Mouse (Mus musculus) liver, postnatal 0 days (tissue): ENCODE measurements around the gene Cmtm1. TPM values are rescaled to one million over a fixed set of nuclear protein-coding genes. Genes with fewer than 3 reads are reported as not detected.
"Not testable (repeated sequence)": the region's sequence is repeated elsewhere in the genome, so short reads cannot be mapped to it uniquely, and the experiment has no call there.

ENCODE experiments used
- ATAC-seq: fragments of 200-750 bp; cut with Nextera tagmentation; 2 replicates; pipeline ENCODE4 v1.8.0; 2017; ENCODE audit warnings: mild to moderate bottlenecking, moderate library complexity
- DNase-seq: peaks from one replicate; pipeline ENCODE4 v3.0.0-alpha.2; 2016
- H3K27ac ChIP-seq: fragments of 300-500 bp; sonication (generic); 2 replicates; pipeline ENCODE4 v1.5.1; 2014; ENCODE audit warnings: antibody characterized with exemption, moderate library complexity, mild to moderate bottlenecking, low read depth
- H3K27me3 ChIP-seq: fragments of 300-500 bp; sonication (generic); 2 replicates; pipeline ENCODE4 v1.6.1; 2014; ENCODE audit warnings: low read length, control low read depth, mixed read lengths; ENCODE audit not compliant: insufficient read depth
- H3K36me3 ChIP-seq: fragments of 300-500 bp; sonication (generic); replicated peaks from 2 replicates; pipeline ENCODE4 v1.6.1; 2014; ENCODE audit warnings: mild to moderate bottlenecking, control low read depth, low read length, moderate library complexity, mixed read lengths; ENCODE audit not compliant: insufficient read depth
- H3K4me1 ChIP-seq: fragments of 300-500 bp; sonication (generic); 2 replicates; pipeline ENCODE4 v1.6.1; 2014; ENCODE audit warnings: antibody characterized with exemption, mild to moderate bottlenecking, control low read depth; ENCODE audit not compliant: insufficient read depth
- H3K4me2 ChIP-seq: fragments of 300-500 bp; sonication (generic); 2 replicates; pipeline ENCODE4 v1.6.1; 2014; ENCODE audit warnings: low read depth, mild to moderate bottlenecking, low read length, moderate library complexity, mixed read lengths
- H3K4me3 ChIP-seq: fragments of 300-500 bp; sonication (generic); 2 replicates; pipeline ENCODE4 v1.5.1; 2014; ENCODE audit warnings: low read depth, low read length
- H3K9ac ChIP-seq: fragments of 300-500 bp; sonication (generic); replicated peaks from 2 replicates; pipeline ENCODE4 v1.6.1; 2014; ENCODE audit warnings: mild to moderate bottlenecking, moderate library complexity
- H3K9me3 ChIP-seq: fragments of 300-500 bp; sonication (generic); 2 replicates; pipeline ENCODE4 v1.6.1; 2016; ENCODE audit warnings: mild to moderate bottlenecking, control low read depth, low read length, mixed read lengths
- CTCF ChIP-seq: sonication (generic); IDR thresholded peaks from 2 replicates; pipeline ENCODE4 v1.5.1; 2016; ENCODE audit warnings: antibody characterized with exemption, low read depth
- EP300 ChIP-seq: IDR thresholded peaks from 2 replicates; pipeline ENCODE4 v1.6.1; 2016; ENCODE audit warnings: antibody characterized with exemption, low read depth, mild to moderate bottlenecking
- WGBS: fragments of 180-500 bp; shearing (Covaris S2); extraction: QIAGEN DNeasy Blood & Tissue Kit; methylation state at CpG from one replicate; pipeline ENCODE4 v1.1.7; 2014; ENCODE audit not compliant: insufficient replicate concordance; 5-methylcytosine and 5-hydroxymethylcytosine counted together
- polyA plus RNA-seq: library from polyadenylated mRNA; unstranded; fragments of >200 nt; fragmentation: Nextera tagmentation; extraction: Ambion mirVana; gene quantifications from 2 replicates; pipeline ENCODE4 v1.2.1, GENCODE M21; 2015

Cmtm1 gene
- polyA plus RNA-seq, 1 experiment from 2014 or later = not detected

DNA sequence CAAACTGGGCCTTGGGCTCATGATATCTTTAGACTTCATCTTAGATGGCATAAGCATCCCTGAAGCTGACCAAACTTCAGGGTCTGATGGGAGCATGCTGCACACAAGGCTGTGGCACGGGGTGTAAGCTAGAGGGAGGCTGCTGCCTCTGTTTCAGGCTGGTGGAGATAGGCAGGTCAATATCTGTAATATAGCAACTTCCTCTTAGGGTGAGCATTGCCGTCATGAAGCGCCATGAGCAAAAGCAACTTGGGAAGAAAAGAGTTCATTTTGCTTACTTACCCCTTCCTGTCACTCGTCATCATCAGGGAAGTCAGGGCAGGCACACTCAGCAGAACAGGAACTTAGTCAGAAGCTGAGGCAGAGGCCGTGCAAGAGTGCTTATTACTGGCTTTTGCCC lies 23.8 kb upstream of the Cmtm1 start:
- no peak for TF ChIP-seq CTCF
- no peak for TF ChIP-seq EP300
- ATAC-seq = peak; percentile 59
- H3K9ac ChIP-seq = no peak overlapping the region
- 28% methylated on average over 5 of the region's 5 CpGs for WGBS
- 0 out of 2 replicates have a peak, but pooled peaks cover 2% of the 10 kb centered on the region for H3K4me1 ChIP-seq
- H3K4me3 ChIP-seq = no peak overlapping the region
- no peak overlapping the region for H3K4me2 ChIP-seq
- H3K36me3 ChIP-seq = no peaks in the 10 kb centered on the region
- peak overlapping the region; percentile 24; the same call in 1 of the 2 replicates for H3K27ac ChIP-seq
- DNase-seq = no peak
- H3K9me3 ChIP-seq = no peaks in the 10 kb centered on the region
- no peaks in the 10 kb centered on the region for H3K27me3 ChIP-seq

DNA sequence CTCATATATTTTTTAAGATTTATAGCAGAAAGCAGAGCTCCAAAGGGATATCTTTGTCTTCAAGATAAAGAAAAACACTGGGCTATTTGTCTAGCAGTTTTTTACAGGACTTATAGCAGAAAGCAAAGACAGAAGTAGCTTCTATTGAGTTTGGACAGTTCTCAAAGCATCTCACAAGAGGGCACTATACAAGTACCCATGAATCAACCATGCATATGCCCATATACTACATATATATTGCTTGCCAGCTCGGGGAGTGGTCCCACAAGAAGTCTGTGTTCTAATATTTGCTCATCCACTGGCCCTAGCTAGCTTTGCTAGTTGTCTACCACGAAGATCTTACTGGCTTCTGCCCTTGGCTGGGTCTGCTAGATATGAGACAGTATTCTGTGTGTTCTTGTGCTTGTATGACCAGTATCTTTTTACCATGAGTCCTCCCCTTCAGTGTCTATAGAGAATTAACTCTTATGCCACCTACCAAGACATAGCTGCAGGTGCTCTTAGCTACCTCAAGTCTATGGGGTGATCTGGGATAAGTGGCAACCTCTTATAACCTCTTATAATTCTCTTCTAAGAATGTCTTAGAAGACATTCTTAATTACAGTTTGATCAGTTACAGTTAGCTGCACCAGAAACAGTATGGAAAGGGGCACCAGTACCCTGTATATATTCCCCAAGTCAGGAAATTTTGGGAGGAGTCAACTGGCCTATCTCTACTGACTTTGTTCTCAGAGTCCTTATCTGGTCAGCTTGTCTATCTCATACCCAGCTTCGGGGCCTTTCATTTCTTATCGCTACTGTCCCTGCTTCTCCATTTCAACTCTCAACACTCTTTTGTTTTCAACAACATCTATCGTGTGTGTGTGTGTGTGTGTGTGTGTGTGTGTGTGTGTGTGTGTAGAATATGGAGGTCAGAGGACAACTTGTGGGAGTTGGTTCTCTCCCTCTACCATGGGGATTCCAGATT lies 23.0 kb upstream of the Cmtm1 start:
- Histone ChIP-seq H3K4me1 (0 out of 2 replicates have a peak, but pooled peaks cover 2% of the 10 kb centered on the region), H3K27ac (no peak overlapping the region), H3K4me3 (no peak overlapping the region), H3K4me2 (no peak overlapping the region), H3K9ac (no peak overlapping the region), H3K9me3 (no peaks in the 10 kb centered on the region), H3K36me3 (no peaks in the 10 kb centered on the region), H3K27me3 (no peaks in the 10 kb centered on the region)
- DNase-seq (no peak), ATAC-seq (no peak)
- TF ChIP-seq EP300 (no peak), CTCF (no peak)
- 45% methylated on average over 5 of the region's 5 CpGs for WGBS

DNA sequence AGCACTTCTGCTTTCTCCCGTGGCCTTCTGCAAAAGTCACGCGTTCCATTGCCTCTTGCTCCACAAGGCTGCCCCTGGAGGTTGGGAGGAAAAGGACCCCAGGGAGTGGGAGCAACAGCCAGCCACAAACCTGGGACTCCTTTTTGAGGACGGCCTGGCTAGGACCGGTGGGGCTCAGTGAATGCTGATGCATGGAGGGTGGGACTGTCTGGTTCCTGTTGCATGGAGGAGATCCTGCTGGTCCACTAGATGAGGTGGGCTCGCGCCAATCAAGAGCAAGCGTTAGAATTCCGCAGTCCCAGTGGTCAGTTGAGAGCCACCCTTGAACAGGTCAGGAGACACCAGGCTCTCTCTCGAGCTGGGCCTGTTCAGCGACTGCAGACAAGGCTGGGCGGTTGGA lies 12.0 kb upstream of the Cmtm1 start, which contains the start of gene Cmtm2b:
Gene Cmtm2b (plus strand): TSS at position 301 of the 400 bp plus-strand sequence.
- H3K4me3 ChIP-seq, H3K9me3 ChIP-seq, H3K4me2 ChIP-seq, DNase-seq, ATAC-seq, H3K9ac ChIP-seq, H3K27me3 ChIP-seq, H3K27ac ChIP-seq, H3K4me1 ChIP-seq, H3K36me3 ChIP-seq: not testable (repeated sequence)
- WGBS = 86% methylated on average over 12 of the region's 12 CpGs

DNA sequence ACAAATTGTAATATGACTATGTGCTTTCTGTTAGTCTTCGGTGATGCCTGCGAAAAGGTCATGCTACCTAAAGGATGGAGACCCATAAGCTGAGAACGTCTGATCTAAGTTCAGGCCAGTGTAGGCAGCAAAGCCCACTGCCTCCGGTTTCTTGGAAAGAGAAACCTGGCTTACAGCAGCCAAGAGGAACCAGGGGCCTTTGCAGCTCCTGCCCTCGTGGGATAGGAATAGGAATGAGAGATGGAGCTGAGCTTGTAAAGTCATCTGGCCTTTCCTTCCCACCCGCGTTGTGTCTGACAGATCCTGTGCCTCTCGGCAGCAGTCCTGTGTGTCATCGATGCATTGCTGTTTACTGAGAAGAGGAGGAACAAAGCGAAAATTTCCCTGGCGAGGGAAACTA lies 11.3 kb upstream of the Cmtm1 start, which contains the start of gene Gm11020:
Gene Gm11020 (plus strand): TSS at position 301 of the 400 bp plus-strand sequence.
- not testable (repeated sequence) for H3K4me1 ChIP-seq, H3K4me2 ChIP-seq, H3K27ac ChIP-seq, ATAC-seq, DNase-seq, H3K9ac ChIP-seq, H3K9me3 ChIP-seq, H3K27me3 ChIP-seq, H3K4me3 ChIP-seq, H3K36me3 ChIP-seq
- WGBS = 80% methylated on average over 8 of the region's 11 CpGs

DNA sequence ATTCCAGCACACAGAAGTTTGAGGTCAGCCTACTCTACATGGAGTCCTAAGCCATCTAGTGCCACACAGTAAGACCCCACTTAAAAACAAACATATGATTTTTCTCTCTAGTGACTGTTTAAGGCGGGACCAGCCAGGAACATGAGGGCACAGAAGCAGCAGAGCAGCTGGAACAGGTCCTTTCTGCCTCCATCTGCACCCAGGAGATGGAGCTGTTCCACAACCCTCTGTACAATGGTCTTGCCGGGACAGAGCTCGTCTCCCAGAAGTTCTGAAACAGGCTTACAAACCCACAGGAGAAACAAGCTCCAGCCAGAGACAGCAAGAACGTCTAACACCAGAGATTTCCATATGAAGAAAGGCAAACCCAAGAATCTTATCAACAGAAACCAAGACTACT lies 3.4 kb upstream of the Cmtm1 start:
- Histone ChIP-seq H3K9ac (no peak overlapping the region), H3K4me2 (no peak overlapping the region), H3K27me3 (no peaks in the 10 kb centered on the region), H3K9me3 (no peaks in the 10 kb centered on the region), H3K27ac (no peak overlapping the region), H3K4me1 (no peaks in the 10 kb centered on the region), H3K4me3 (no peak overlapping the region), H3K36me3 (no peaks in the 10 kb centered on the region)
- TF ChIP-seq CTCF = peak; percentile 46
- no peak for TF ChIP-seq EP300
- no peak for DNase-seq
- WGBS = 53% methylated on average over 4 of the region's 4 CpGs
- no peak for ATAC-seq

DNA sequence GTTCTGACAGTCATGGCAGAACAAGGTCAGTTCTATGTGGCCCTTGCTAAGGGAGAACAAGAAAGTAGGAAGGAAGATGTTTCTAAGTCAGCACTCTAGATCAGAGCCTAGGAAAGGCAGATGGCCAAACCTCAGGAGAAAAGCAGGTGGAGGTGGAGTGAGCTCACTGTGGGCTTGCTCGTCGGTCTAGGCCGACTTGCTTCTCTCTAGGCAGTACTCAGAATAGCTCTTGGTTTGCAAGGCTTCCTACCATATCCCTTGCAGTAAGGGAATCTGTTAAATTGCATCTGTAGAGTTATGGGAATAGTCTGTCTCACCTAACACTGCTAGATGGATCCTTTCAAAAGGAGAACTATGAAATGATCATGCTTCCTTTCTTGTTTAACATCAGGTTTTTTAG lies 2.1 kb upstream of the Cmtm1 start:
- ATAC-seq, H3K27me3 ChIP-seq, H3K4me2 ChIP-seq, DNase-seq, H3K4me1 ChIP-seq, H3K9me3 ChIP-seq, H3K9ac ChIP-seq, H3K4me3 ChIP-seq, H3K27ac ChIP-seq, H3K36me3 ChIP-seq: not testable (repeated sequence)
- WGBS = 70% methylated on average over 3 of the region's 3 CpGs

- ATAC-seq, DNase-seq, H3K27me3 ChIP-seq, H3K4me2 ChIP-seq, H3K9me3 ChIP-seq, H3K36me3 ChIP-seq, H3K27ac ChIP-seq, H3K9ac ChIP-seq, H3K4me1 ChIP-seq, H3K4me3 ChIP-seq: not testable (repeated sequence)
- 34% methylated on average over 6 of the region's 6 CpGs for WGBS
Measured at GRCm38 (mm10) chr8:104308341-104308740, 1.6 kb downstream of the Cmtm1 start.
